Mouse (Mus musculus): ENCODE measurements around the gene Epm2aip1.

Epm2aip1 gene

GRCm38 (mm10) chr9:111271434-111272160 is at the start of gene Epm2aip1, which contains the start of gene Mlh1:
Gene Epm2aip1 (plus strand): TSS chr9:111271929.
Gene Mlh1 (minus strand): TSS chr9:111271791.
- in situ Hi-C loops (cut with MboI): no loop called here

GRCm38 (mm10) chr9:111223406-111223805 is 48.3 kb upstream of the Epm2aip1 start:
- in situ Hi-C loops (cut with MboI): no loop called here

DNA sequence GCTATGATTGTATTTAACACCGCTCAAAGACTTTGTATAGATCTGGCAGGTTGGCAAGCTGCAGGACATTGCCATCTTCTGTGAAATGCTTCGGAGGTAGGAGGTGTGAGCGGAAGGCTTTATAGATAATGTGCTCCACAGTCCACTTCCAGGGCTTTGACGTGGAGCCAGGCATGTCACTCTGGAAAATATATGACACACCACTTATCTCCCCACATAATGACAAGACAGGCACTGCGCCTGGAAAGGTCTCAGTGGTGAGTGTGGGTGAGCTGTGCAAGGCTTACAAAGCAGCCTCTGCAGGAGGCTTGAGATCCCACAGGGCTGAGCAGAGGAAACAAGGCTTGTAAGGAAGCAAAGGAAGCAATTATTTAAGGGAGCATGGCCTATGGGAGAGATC is 43.3 kb upstream of the Epm2aip1 start:
- in situ Hi-C loops (cut with MboI): no loop called here

DNA sequence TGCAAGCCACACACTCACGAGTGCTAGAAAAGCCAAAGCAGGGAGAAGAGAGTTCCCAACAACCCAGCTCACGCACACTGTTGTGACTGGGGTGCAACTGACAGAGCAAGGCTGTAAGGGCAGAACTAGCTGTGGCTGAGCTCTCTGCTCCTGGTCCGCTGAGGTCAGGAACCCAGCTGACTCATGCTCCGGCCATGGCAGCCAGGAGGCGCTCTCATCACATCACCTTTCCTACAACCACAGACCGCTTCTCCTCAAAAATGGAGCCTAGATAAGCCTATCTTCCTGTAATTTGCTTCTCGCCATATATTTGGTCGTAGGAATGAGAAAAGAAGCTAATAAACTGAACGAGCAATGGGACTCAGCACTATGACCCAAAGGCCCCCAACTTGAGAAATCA is 37.0 kb upstream of the Epm2aip1 start:
- in situ Hi-C loops (cut with MboI): no loop called here

DNA sequence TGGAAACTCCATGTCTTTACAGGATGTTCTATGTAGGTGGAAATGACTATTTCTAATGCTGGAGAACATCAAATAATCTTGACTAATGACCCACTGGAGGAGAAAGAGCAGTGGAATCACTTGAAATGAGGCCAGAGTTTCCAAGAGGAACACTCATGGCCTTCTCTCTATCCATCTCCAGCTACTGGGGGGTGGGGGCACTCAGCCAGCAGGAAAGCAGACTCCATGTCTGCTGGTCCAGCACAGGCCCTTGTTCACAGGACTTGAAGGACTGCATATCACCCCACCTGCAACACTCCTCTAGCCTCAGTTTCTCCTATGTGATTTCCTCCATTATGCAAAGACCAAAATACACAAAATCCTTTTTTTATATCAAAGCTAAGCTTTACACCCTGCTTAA is 34.0 kb upstream of the Epm2aip1 start:
- in situ Hi-C loops (cut with MboI): no loop called here

GRCm38 (mm10) chr9:111239821-111240220 is 31.9 kb upstream of the Epm2aip1 start:
- in situ Hi-C loops (cut with MboI): no loop called here

DNA sequence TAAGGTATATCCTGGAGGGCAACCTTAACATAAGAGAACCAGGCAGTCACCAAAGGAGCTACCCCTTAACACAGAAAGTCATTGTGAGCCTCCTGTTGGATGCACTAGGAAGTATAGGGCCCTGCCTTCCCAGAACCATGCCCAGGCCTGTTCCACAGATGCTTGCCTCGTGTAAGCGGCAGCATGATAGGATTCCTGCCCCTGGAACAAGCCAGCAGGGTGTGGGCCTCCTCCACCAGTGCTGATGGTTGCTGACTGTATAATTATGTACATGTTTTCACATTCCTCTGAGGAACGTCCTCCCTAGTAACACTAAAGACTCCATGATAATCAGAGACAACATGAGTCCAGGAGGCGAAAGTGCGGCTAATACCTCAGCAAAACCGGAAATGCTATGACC is 28.3 kb upstream of the Epm2aip1 start:
- in situ Hi-C loops (cut with MboI): no loop called here

- in situ Hi-C loops (cut with MboI): no loop called here
Measured at GRCm38 (mm10) chr9:111245546-111245945, 26.2 kb upstream of the Epm2aip1 start.

GRCm38 (mm10) chr9:111247682-111248246 is 24.0 kb upstream of the Epm2aip1 start:
- in situ Hi-C loops (cut with MboI): no loop called here

GRCm38 (mm10) chr9:111252161-111252869 is 19.4 kb upstream of the Epm2aip1 start:
- in situ Hi-C loops (cut with MboI): no loop called here

- in situ Hi-C loops (cut with MboI): no loop called here
Measured at GRCm38 (mm10) chr9:111260360-111260985, 11.3 kb upstream of the Epm2aip1 start.

DNA sequence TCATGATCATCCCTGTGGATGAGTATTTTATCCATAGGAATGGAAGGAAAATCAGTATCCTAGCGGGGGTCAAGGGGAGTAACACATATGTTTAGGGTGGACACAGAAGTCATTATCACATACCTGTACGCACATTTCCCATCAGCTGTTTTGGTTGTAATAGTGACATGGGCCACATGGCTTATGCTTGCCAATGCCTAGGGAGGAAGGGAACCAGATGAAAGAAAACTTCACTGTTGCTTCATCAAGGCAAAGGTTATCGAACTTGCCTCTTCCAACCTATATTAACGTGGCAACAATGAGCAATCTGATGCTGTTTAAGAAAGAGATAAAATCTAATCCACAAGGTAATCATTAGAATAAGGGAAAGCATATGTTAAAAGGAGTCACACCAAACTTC is 10.4 kb upstream of the Epm2aip1 start:
- in situ Hi-C loops (cut with MboI): no loop called here

- in situ Hi-C loops (cut with MboI): no loop called here
Measured at GRCm38 (mm10) chr9:111267998-111268397, 3.7 kb upstream of the Epm2aip1 start.

GRCm38 (mm10) chr9:111270606-111271005 is 1.1 kb upstream of the Epm2aip1 start:
- in situ Hi-C loops (cut with MboI): no loop called here

- in situ Hi-C loops (cut with MboI): no loop called here
Measured at GRCm38 (mm10) chr9:111271056-111271433, 684 bp upstream of the Epm2aip1 start.

DNA sequence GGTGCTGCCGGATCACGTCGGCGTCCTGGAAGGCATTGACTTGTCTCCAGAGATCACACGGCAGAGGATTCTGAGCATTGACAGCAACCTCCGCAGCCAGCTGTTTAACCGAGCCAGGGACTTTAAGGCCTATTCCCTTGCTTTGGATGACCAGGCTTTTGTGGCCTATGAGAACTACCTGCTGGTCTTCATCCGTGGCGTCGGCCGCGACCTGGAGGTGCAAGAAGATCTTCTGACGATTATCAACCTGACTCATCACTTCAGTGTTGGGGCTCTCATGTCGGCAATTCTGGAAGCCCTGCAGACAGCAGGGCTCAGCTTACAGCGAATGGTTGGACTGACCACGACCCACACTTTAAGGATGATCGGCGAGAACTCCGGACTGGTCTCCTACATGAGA is 627 bp downstream of the Epm2aip1 start:
- in situ Hi-C loops (cut with MboI): no loop called here

- in situ Hi-C loops (cut with MboI): no loop called here
Measured at GRCm38 (mm10) chr9:111272996-111273785, 1.5 kb downstream of the Epm2aip1 start.

GRCm38 (mm10) chr9:111273958-111274357 is 2.2 kb downstream of the Epm2aip1 start:
- in situ Hi-C loops (cut with MboI): no loop called here

GRCm38 (mm10) chr9:111275156-111275555 is 3.4 kb downstream of the Epm2aip1 start:
- in situ Hi-C loops (cut with MboI): no loop called here

- in situ Hi-C loops (cut with MboI): no loop called here
Measured at GRCm38 (mm10) chr9:111285061-111285460, 13.3 kb downstream of the Epm2aip1 start.

- in situ Hi-C loops (cut with MboI): no loop called here
Measured at GRCm38 (mm10) chr9:111285676-111286075, 13.9 kb downstream of the Epm2aip1 start.

DNA sequence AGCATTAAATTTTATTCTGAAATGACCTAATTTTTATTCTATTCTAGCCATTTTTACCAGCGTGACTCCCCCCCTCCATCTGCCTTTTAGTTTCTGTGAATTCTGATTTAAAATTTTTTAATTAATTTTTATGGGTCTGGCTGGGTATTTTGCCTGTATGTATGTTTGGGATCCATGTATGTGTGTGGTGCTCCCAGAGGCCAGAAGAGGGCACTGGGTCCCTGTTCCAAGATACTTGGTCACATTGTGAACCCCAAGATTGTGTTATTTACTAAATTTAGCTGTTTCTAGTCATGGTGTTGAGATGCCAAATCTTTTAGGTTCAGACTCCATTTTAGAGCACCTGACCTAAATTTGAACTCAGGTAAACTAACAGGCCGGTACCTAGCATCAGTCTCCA is 14.7 kb downstream of the Epm2aip1 start:
- in situ Hi-C loops (cut with MboI): no loop called here
